Mouse (Mus musculus): ENCODE measurements at regions not wholly inside any gene's neighbourhood (a gene's known extent, or its start where the extent isn't known, plus 50 kb on each side); places are given as distances from the start of the nearest gene placed in this dataset.

DNA sequence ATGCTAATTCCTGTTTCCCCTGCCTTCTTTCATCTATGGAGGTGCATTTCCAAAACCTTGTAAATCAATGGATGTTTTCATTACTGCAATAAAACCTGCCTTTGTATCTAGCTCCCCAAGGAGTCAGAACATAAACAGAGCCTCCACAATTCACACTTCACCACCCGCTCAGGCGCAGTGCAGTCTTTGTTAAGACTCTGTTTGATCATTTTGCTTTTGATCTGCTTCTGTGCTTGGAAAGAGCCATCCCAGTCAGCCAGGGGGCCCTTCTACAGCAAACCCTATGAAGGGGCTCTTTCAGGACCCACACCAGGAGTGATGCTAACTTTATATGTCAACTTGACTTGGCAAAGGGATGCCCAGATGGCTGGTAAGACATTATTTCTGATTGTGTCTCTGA is 86.7 kb upstream of the Ptprm start:
- ATAC-seq (ENCODE audit: low FRiP score, low read depth) (no peak), DNase-seq (ENCODE audit: low spot score) (no peak)
- Histone ChIP-seq H3K27me3 (ENCODE audit: control insufficient read depth, insufficient read depth, low read length) (no peaks in the 10 kb centered on the region), H3K36me3 (ENCODE audit: control insufficient read depth, insufficient read depth, low read length) (no peaks in the 10 kb centered on the region), H3K9ac (ENCODE audit: low read depth, low read length, severe bottlenecking) (no peak overlapping the region), H3K4me3 (replicated peaks; ENCODE audit: low read length) (no peak overlapping the region), H3K27ac (replicated peaks; ENCODE audit: low read depth, low read length) (no peak overlapping the region), H3K4me1 (ENCODE audit: control insufficient read depth, insufficient read depth, low read length) (no peaks in the 10 kb centered on the region), H3K9me3 (ENCODE audit: control insufficient read depth, low read length) (no peaks in the 10 kb centered on the region), H3K4me2 (replicated peaks; ENCODE audit: low read depth, low read length, severe bottlenecking) (no peak overlapping the region)
- WGBS: 42% methylated on average over 2 of the region's 2 CpGs
- TF ChIP-seq POLR2A (IDR thresholded peaks at IDR 0.05; ENCODE audit: borderline replicate concordance, extremely low read depth, insufficient read depth, insufficient read length): no peak

GRCm38 (mm10) chr17:67419956-67420711 is 65.9 kb upstream of the Ptprm start:
- Histone ChIP-seq H3K9me3 (ENCODE audit: control insufficient read depth, low read length) (no peaks in the 10 kb centered on the region), H3K4me2 (replicated peaks; ENCODE audit: low read depth, low read length, severe bottlenecking) (no peak overlapping the region), H3K36me3 (ENCODE audit: control insufficient read depth, insufficient read depth, low read length) (no peaks in the 10 kb centered on the region), H3K4me1 (ENCODE audit: control insufficient read depth, insufficient read depth, low read length) (no peaks in the 10 kb centered on the region), H3K4me3 (replicated peaks; ENCODE audit: low read length) (no peak overlapping the region), H3K9ac (ENCODE audit: low read depth, low read length, severe bottlenecking) (no peak overlapping the region), H3K27ac (replicated peaks; ENCODE audit: low read depth, low read length) (no peak overlapping the region), H3K27me3 (ENCODE audit: control insufficient read depth, insufficient read depth, low read length) (no peaks in the 10 kb centered on the region)
- WGBS: 53% methylated on average over 4 of the region's 4 CpGs
- DNase-seq (ENCODE audit: low spot score): peak; percentile 53
- peak; percentile 53; the same call in 1 of the 2 replicates for ATAC-seq (ENCODE audit: low FRiP score, low read depth)
- no peak for TF ChIP-seq POLR2A (IDR thresholded peaks at IDR 0.05; ENCODE audit: borderline replicate concordance, extremely low read depth, insufficient read depth, insufficient read length)

- no peak for DNase-seq (ENCODE audit: low spot score)
- Histone ChIP-seq H3K27me3 (ENCODE audit: control insufficient read depth, insufficient read depth, low read length) (no peaks in the 10 kb centered on the region), H3K4me3 (replicated peaks; ENCODE audit: low read length) (no peak overlapping the region), H3K36me3 (ENCODE audit: control insufficient read depth, insufficient read depth, low read length) (no peaks in the 10 kb centered on the region), H3K4me2 (replicated peaks; ENCODE audit: low read depth, low read length, severe bottlenecking) (no peak overlapping the region), H3K9ac (ENCODE audit: low read depth, low read length, severe bottlenecking) (no peak overlapping the region), H3K4me1 (ENCODE audit: control insufficient read depth, insufficient read depth, low read length) (no peaks in the 10 kb centered on the region), H3K9me3 (ENCODE audit: control insufficient read depth, low read length) (no peaks in the 10 kb centered on the region), H3K27ac (replicated peaks; ENCODE audit: low read depth, low read length) (no peak overlapping the region)
- WGBS: 84% methylated on average over 8 of the region's 8 CpGs
- ATAC-seq (ENCODE audit: low FRiP score, low read depth): no peak
- no peak for TF ChIP-seq POLR2A (IDR thresholded peaks at IDR 0.05; ENCODE audit: borderline replicate concordance, extremely low read depth, insufficient read depth, insufficient read length)
These were observed 58.4 kb upstream of the Ptprm start for GRCm38 (mm10) chr17:67412546-67413250.

GRCm38 (mm10) chr17:67409911-67410310 is 55.7 kb upstream of the Ptprm start:
- H3K36me3 ChIP-seq (ENCODE audit: control insufficient read depth, insufficient read depth, low read length): no peaks in the 10 kb centered on the region
- no peak overlapping the region for H3K9ac ChIP-seq (ENCODE audit: low read depth, low read length, severe bottlenecking)
- no peaks in the 10 kb centered on the region for H3K9me3 ChIP-seq (ENCODE audit: control insufficient read depth, low read length)
- no peak for DNase-seq (ENCODE audit: low spot score)
- 89% methylated on average over 2 of the region's 2 CpGs for WGBS
- no peak for ATAC-seq (ENCODE audit: low FRiP score, low read depth)
- no peak overlapping the region for H3K4me2 ChIP-seq (replicated peaks; ENCODE audit: low read depth, low read length, severe bottlenecking)
- no peaks in the 10 kb centered on the region for H3K27me3 ChIP-seq (ENCODE audit: control insufficient read depth, insufficient read depth, low read length)
- H3K27ac ChIP-seq (replicated peaks; ENCODE audit: low read depth, low read length): no peak overlapping the region
- no peak for TF ChIP-seq POLR2A (IDR thresholded peaks at IDR 0.05; ENCODE audit: borderline replicate concordance, extremely low read depth, insufficient read depth, insufficient read length)
- no peaks in the 10 kb centered on the region for H3K4me1 ChIP-seq (ENCODE audit: control insufficient read depth, insufficient read depth, low read length)
- H3K4me3 ChIP-seq (replicated peaks; ENCODE audit: low read length): no peak overlapping the region

DNA sequence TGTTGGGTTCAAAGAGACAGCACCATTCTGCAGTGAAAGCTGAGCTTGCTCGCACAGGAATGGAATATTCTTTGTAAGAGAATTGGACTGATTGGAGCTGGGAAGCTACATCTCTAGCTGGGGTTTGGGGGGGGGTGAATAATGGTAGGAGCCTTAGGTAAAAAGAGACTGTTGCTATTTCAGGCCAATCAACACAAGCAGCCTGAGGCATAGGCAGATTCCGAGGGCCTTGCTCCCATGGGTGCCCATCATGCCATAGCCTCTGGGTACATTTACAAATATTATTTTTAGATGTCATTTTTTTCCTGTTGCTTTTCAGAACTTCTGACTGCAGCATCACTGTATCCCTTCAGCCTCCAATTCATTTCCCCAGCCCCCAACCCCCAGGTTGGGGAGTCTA is 51.7 kb upstream of the Ptprm start:
- H3K27me3 ChIP-seq (ENCODE audit: control insufficient read depth, insufficient read depth, low read length): no peaks in the 10 kb centered on the region
- DNase-seq (ENCODE audit: low spot score) (no peak), ATAC-seq (ENCODE audit: low FRiP score, low read depth) (no peak)
- H3K36me3 ChIP-seq (ENCODE audit: control insufficient read depth, insufficient read depth, low read length): no peaks in the 10 kb centered on the region
- no peaks in the 10 kb centered on the region for H3K9me3 ChIP-seq (ENCODE audit: control insufficient read depth, low read length)
- H3K4me3 ChIP-seq (replicated peaks; ENCODE audit: low read length): no peak overlapping the region
- no peak overlapping the region for H3K9ac ChIP-seq (ENCODE audit: low read depth, low read length, severe bottlenecking)
- no peak for TF ChIP-seq POLR2A (IDR thresholded peaks at IDR 0.05; ENCODE audit: borderline replicate concordance, extremely low read depth, insufficient read depth, insufficient read length)
- WGBS: 78% methylated on average over 2 of the region's 2 CpGs
- no peak overlapping the region for H3K27ac ChIP-seq (replicated peaks; ENCODE audit: low read depth, low read length)
- H3K4me1 ChIP-seq (ENCODE audit: control insufficient read depth, insufficient read depth, low read length): no peaks in the 10 kb centered on the region
- no peak overlapping the region for H3K4me2 ChIP-seq (replicated peaks; ENCODE audit: low read depth, low read length, severe bottlenecking)
